Mouse (Mus musculus): Measurements from ENCODE around the gene Tmc2.

- peak; percentile 31; the same call in 1 of the 2 replicates for TF ChIP-seq CTCF (IDR thresholded peaks at IDR 0.05; ENCODE audit: low read depth, low read length)
- no peak for TF ChIP-seq POLR2A (IDR thresholded peaks at IDR 0.05; ENCODE audit: borderline replicate concordance, low read depth, low read length)
Observed at GRCm38 (mm10) chr2:130291434-130291833, 96.4 kb downstream of the Tmc2 start.
